Mouse (Mus musculus) lung, embryonic 15.5 days (tissue): Measurements from ENCODE around the gene Nell1. TPM values are rescaled to one million over a fixed set of nuclear protein-coding genes. Genes with fewer than 3 reads are reported as not detected.

Source experiments
- ATAC-seq: fragments of 200-750 bp; cut with Nextera tagmentation; 2 replicates; pipeline ENCODE4 v1.8.0; 2017; ENCODE audit warnings: moderate number of reproducible peaks, borderline replicate concordance; ENCODE audit not compliant: low FRiP score, low TSS enrichment; ENCODE audit errors: extremely low read depth
- H3K27ac ChIP-seq: fragments of 300-500 bp; sonication (generic); 2 replicates; pipeline ENCODE4 v1.5.1; 2015; ENCODE audit warnings: moderate library complexity, mild to moderate bottlenecking, inconsistent platforms
- H3K27me3 ChIP-seq: fragments of 300-500 bp; sonication (generic); 2 replicates; pipeline ENCODE4 v1.6.1; 2015; ENCODE audit warnings: inconsistent platforms
- H3K36me3 ChIP-seq: fragments of 300-500 bp; sonication (generic); 2 replicates; pipeline ENCODE4 v1.6.1; 2015; ENCODE audit warnings: inconsistent platforms
- H3K4me1 ChIP-seq: fragments of 300-500 bp; sonication (generic); 2 replicates; pipeline ENCODE4 v1.6.1; 2015; ENCODE audit warnings: inconsistent platforms
- H3K4me2 ChIP-seq: fragments of 300-500 bp; sonication (generic); 2 replicates; pipeline ENCODE4 v1.6.1; 2015; ENCODE audit warnings: inconsistent platforms, mild to moderate bottlenecking, moderate library complexity
- H3K4me3 ChIP-seq: fragments of 300-500 bp; sonication (generic); 2 replicates; pipeline ENCODE4 v1.5.1; 2015; ENCODE audit warnings: mild to moderate bottlenecking, inconsistent platforms
- H3K9ac ChIP-seq: fragments of 300-500 bp; sonication (generic); 2 replicates; pipeline ENCODE4 v1.6.1; 2015; ENCODE audit warnings: inconsistent platforms
- H3K9me3 ChIP-seq: fragments of 300-500 bp; sonication (generic); 2 replicates; pipeline ENCODE4 v1.6.1; 2016; ENCODE audit warnings: inconsistent platforms
- WGBS: fragments of 180-500 bp; shearing (Covaris S2); methylation state at CpG from one replicate; pipeline ENCODE4 v1.1.7; 2015; 5-methylcytosine and 5-hydroxymethylcytosine counted together
- polyA plus RNA-seq: library from polyadenylated mRNA; unstranded; fragments of >200 nt; fragmentation: Nextera tagmentation; extraction: Ambion mirVana; gene quantifications from 2 replicates; pipeline ENCODE4 v1.2.1, GENCODE M21; 2015

Nell1 gene
- polyA plus RNA-seq, 1 experiment from 2014 or later, result 3.5 TPM

GRCm38 (mm10) chr7:50338757-50339156 is 364.1 kb downstream of the Nell1 start:
- no peak for ATAC-seq
- WGBS, result 71% methylated on average over 5 of the region's 5 CpGs
- no peaks in the 10 kb centered on the region for H3K4me1 ChIP-seq
- H3K9me3 ChIP-seq, result no peaks in the 10 kb centered on the region
- no peak overlapping the region for H3K27ac ChIP-seq
- no peak overlapping the region for H3K4me3 ChIP-seq
- no peaks in the 10 kb centered on the region for H3K27me3 ChIP-seq
- H3K9ac ChIP-seq, result no peak overlapping the region
- H3K4me2 ChIP-seq, result no peak overlapping the region
- no peaks in the 10 kb centered on the region for H3K36me3 ChIP-seq

- H3K27me3 ChIP-seq, result no peaks in the 10 kb centered on the region
- H3K9me3 ChIP-seq, result no peaks in the 10 kb centered on the region
- H3K36me3 ChIP-seq, result no peaks in the 10 kb centered on the region
- H3K27ac ChIP-seq, result no peak overlapping the region
- H3K4me3 ChIP-seq, result no peak overlapping the region
- no peak overlapping the region for H3K4me2 ChIP-seq
- WGBS, result 49% methylated on average over 2 of the region's 2 CpGs
- no peaks in the 10 kb centered on the region for H3K4me1 ChIP-seq
- no peak overlapping the region for H3K9ac ChIP-seq
- ATAC-seq, result no peak
Measured at GRCm38 (mm10) chr7:50351564-50351963, 376.9 kb downstream of the Nell1 start.

- WGBS, result 3% methylated on average over 2 of the region's 2 CpGs
- H3K4me3 ChIP-seq, result no peak overlapping the region
- ATAC-seq, result no peak
Measured at GRCm38 (mm10) chr7:50357213-50357612, 382.5 kb downstream of the Nell1 start.

GRCm38 (mm10) chr7:50362039-50362438 is 387.4 kb downstream of the Nell1 start:
- 33% methylated on average over 2 of the region's 2 CpGs for WGBS
- no peaks in the 10 kb centered on the region for H3K4me1 ChIP-seq
- H3K27me3 ChIP-seq, result no peaks in the 10 kb centered on the region
- no peak overlapping the region for H3K9ac ChIP-seq
- no peak for ATAC-seq
- no peaks in the 10 kb centered on the region for H3K36me3 ChIP-seq
- H3K4me2 ChIP-seq, result no peak overlapping the region
- H3K27ac ChIP-seq, result no peak overlapping the region
- H3K9me3 ChIP-seq, result no peaks in the 10 kb centered on the region
- H3K4me3 ChIP-seq, result no peak overlapping the region

More at GRCm38 (mm10) chr7:50357213-50357612, 382.5 kb downstream of the Nell1 start:
- no peak overlapping the region for H3K4me2 ChIP-seq
- no peaks in the 10 kb centered on the region for H3K27me3 ChIP-seq
- H3K9ac ChIP-seq, result no peak overlapping the region
- H3K36me3 ChIP-seq, result no peaks in the 10 kb centered on the region
- no peak overlapping the region for H3K27ac ChIP-seq
- no peaks in the 10 kb centered on the region for H3K9me3 ChIP-seq
- H3K4me1 ChIP-seq, result no peaks in the 10 kb centered on the region

GRCm38 (mm10) chr7:50374876-50375275 is 400.2 kb downstream of the Nell1 start:
- H3K9me3 ChIP-seq, result no peaks in the 10 kb centered on the region
- no peak overlapping the region for H3K27ac ChIP-seq
- 75% methylated on average over 4 of the region's 4 CpGs for WGBS
- no peak overlapping the region for H3K4me2 ChIP-seq
- H3K36me3 ChIP-seq, result no peaks in the 10 kb centered on the region
- H3K4me1 ChIP-seq, result no peaks in the 10 kb centered on the region
- H3K27me3 ChIP-seq, result no peaks in the 10 kb centered on the region
- H3K4me3 ChIP-seq, result no peak overlapping the region
- no peak for ATAC-seq
- H3K9ac ChIP-seq, result no peak overlapping the region

- no peak for ATAC-seq
- 40% methylated on average over 2 of the region's 2 CpGs for WGBS
- no peaks in the 10 kb centered on the region for H3K36me3 ChIP-seq
Measured at GRCm38 (mm10) chr7:50410421-50410820, 435.8 kb downstream of the Nell1 start.

GRCm38 (mm10) chr7:50419976-50420375 is 445.3 kb downstream of the Nell1 start:
- H3K4me3 ChIP-seq, result no peak overlapping the region
- no peak overlapping the region for H3K9ac ChIP-seq
- WGBS, result 26% methylated on average over 2 of the region's 2 CpGs

More at GRCm38 (mm10) chr7:50410421-50410820, 435.8 kb downstream of the Nell1 start:
- no peak overlapping the region for H3K4me2 ChIP-seq
- H3K4me1 ChIP-seq, result no peaks in the 10 kb centered on the region
- H3K27me3 ChIP-seq, result no peaks in the 10 kb centered on the region
- no peak overlapping the region for H3K27ac ChIP-seq
- no peak overlapping the region for H3K9ac ChIP-seq
- no peaks in the 10 kb centered on the region for H3K9me3 ChIP-seq
- no peak overlapping the region for H3K4me3 ChIP-seq

GRCm38 (mm10) chr7:50422422-50423195 is 447.9 kb downstream of the Nell1 start:
- no peak overlapping the region for H3K9ac ChIP-seq
- 84% methylated on average over 1 of the region's 1 CpGs for WGBS
- H3K27ac ChIP-seq, result no peak overlapping the region
- ATAC-seq, result no peak
- H3K4me3 ChIP-seq, result no peak overlapping the region
- H3K36me3 ChIP-seq, result no peaks in the 10 kb centered on the region
- no peaks in the 10 kb centered on the region for H3K27me3 ChIP-seq
- H3K9me3 ChIP-seq, result no peaks in the 10 kb centered on the region
- H3K4me1 ChIP-seq, result no peaks in the 10 kb centered on the region
- H3K4me2 ChIP-seq, result no peak overlapping the region

More at GRCm38 (mm10) chr7:50419976-50420375, 445.3 kb downstream of the Nell1 start:
- Histone ChIP-seq H3K27ac (no peak overlapping the region), H3K9me3 (no peaks in the 10 kb centered on the region), H3K4me1 (no peaks in the 10 kb centered on the region), H3K36me3 (no peaks in the 10 kb centered on the region), H3K27me3 (no peaks in the 10 kb centered on the region), H3K4me2 (no peak overlapping the region)
- ATAC-seq, result no peak

GRCm38 (mm10) chr7:50429725-50430124 is 455.1 kb downstream of the Nell1 start:
- H3K36me3 ChIP-seq, result no peaks in the 10 kb centered on the region
- no peaks in the 10 kb centered on the region for H3K9me3 ChIP-seq
- H3K9ac ChIP-seq, result no peak overlapping the region
- no peak overlapping the region for H3K4me2 ChIP-seq
- H3K27me3 ChIP-seq, result no peaks in the 10 kb centered on the region
- no peak overlapping the region for H3K27ac ChIP-seq
- ATAC-seq, result no peak
- 77% methylated on average over 5 of the region's 5 CpGs for WGBS
- H3K4me1 ChIP-seq, result no peaks in the 10 kb centered on the region
- no peak overlapping the region for H3K4me3 ChIP-seq

GRCm38 (mm10) chr7:50441237-50441636 is 466.6 kb downstream of the Nell1 start:
- Histone ChIP-seq H3K4me1 (no peaks in the 10 kb centered on the region), H3K4me2 (no peak overlapping the region), H3K36me3 (no peaks in the 10 kb centered on the region), H3K27ac (no peak overlapping the region), H3K9ac (no peak overlapping the region), H3K4me3 (no peak overlapping the region), H3K27me3 (no peaks in the 10 kb centered on the region), H3K9me3 (no peaks in the 10 kb centered on the region)
- ATAC-seq, result no peak

GRCm38 (mm10) chr7:50447316-50447715 is 472.7 kb downstream of the Nell1 start:
- no peaks in the 10 kb centered on the region for H3K9me3 ChIP-seq
- H3K4me1 ChIP-seq, result no peaks in the 10 kb centered on the region
- 76% methylated on average over 4 of the region's 4 CpGs for WGBS
- H3K27me3 ChIP-seq, result no peaks in the 10 kb centered on the region
- no peaks in the 10 kb centered on the region for H3K36me3 ChIP-seq
- no peak for ATAC-seq
- H3K27ac ChIP-seq, result no peak overlapping the region
- H3K4me2 ChIP-seq, result no peak overlapping the region
- H3K9ac ChIP-seq, result no peak overlapping the region
- H3K4me3 ChIP-seq, result no peak overlapping the region

- H3K9me3 ChIP-seq, result no peaks in the 10 kb centered on the region
- no peak overlapping the region for H3K9ac ChIP-seq
- no peaks in the 10 kb centered on the region for H3K36me3 ChIP-seq
- no peak overlapping the region for H3K4me3 ChIP-seq
- H3K27me3 ChIP-seq, result no peaks in the 10 kb centered on the region
- ATAC-seq, result no peak
- H3K27ac ChIP-seq, result no peak overlapping the region
- no peaks in the 10 kb centered on the region for H3K4me1 ChIP-seq
- whole genome bisulfite sequencing, result 87% methylated on average over 6 of the region's 6 CpGs
- H3K4me2 ChIP-seq, result no peak overlapping the region
Measured at GRCm38 (mm10) chr7:50467742-50468141, 493.1 kb downstream of the Nell1 start.
